Mouse (Mus musculus) small intestine, adult 2 months (tissue): ENCODE measurements around the gene Vav2. TPM values are rescaled to one million over a fixed set of nuclear protein-coding genes. Genes with fewer than 3 reads are reported as not detected.

ENCODE experiments used
- H3K27ac ChIP-seq: fragments of 200-500 bp; 2 replicates; pipeline ENCODE4 v1.5.1; 2012; ENCODE audit warnings: low read depth, low read length, control low read depth, inconsistent platforms; ENCODE audit not compliant: insufficient read depth
- H3K27me3 ChIP-seq: fragments of 200-500 bp; 2 replicates; pipeline ENCODE4 v1.6.1; 2012; ENCODE audit warnings: mild to moderate bottlenecking, moderate library complexity, low read length, inconsistent platforms; ENCODE audit not compliant: control insufficient read depth, insufficient read depth
- H3K36me3 ChIP-seq: fragments of 200-500 bp; 2 replicates; pipeline ENCODE4 v1.6.1; 2012; ENCODE audit warnings: mild to moderate bottlenecking, low read length, control low read depth, inconsistent platforms; ENCODE audit not compliant: control insufficient read depth, insufficient read depth
- H3K4me1 ChIP-seq: fragments of 200-500 bp; 2 replicates; pipeline ENCODE4 v1.6.1; 2012; ENCODE audit warnings: low read length, inconsistent platforms, mixed read lengths; ENCODE audit not compliant: control insufficient read depth, insufficient read depth, insufficient read length
- H3K4me3 ChIP-seq: fragments of 200-500 bp; 2 replicates; pipeline ENCODE4 v1.5.1; 2012; ENCODE audit warnings: low read depth, mild to moderate bottlenecking, control low read depth, inconsistent platforms, low read length, moderate library complexity
- CTCF ChIP-seq: fragments of 200-500 bp; IDR thresholded peaks from 2 replicates; pipeline ENCODE4 v1.5.1; 2012; ENCODE audit warnings: low read depth, mild to moderate bottlenecking, control low read depth, inconsistent platforms, low read length, moderate library complexity, mixed read lengths; ENCODE audit not compliant: insufficient replicate concordance, insufficient read length; ENCODE audit errors: extremely low read depth
- POLR2A ChIP-seq: fragments of 200-500 bp; IDR thresholded peaks from 2 replicates; pipeline ENCODE4 v1.6.1; 2012; ENCODE audit warnings: low read depth, mild to moderate bottlenecking, control low read depth, inconsistent platforms, low read length, moderate library complexity
- WGBS: fragments of 180-500 bp; shearing (Covaris S2); methylation state at CpG from one replicate; pipeline ENCODE4 v1.1.7; 2018; 5-methylcytosine and 5-hydroxymethylcytosine counted together
- polyA plus RNA-seq: library from polyadenylated mRNA; depleted of rRNA; stranded (reverse); fragments of >200 nt; gene quantifications from 2 replicates; pipeline ENCODE4 v1.2.3, GENCODE M21; 2012

Vav2 gene
- polyA plus RNA-seq, 1 experiment = 59.5 TPM

DNA sequence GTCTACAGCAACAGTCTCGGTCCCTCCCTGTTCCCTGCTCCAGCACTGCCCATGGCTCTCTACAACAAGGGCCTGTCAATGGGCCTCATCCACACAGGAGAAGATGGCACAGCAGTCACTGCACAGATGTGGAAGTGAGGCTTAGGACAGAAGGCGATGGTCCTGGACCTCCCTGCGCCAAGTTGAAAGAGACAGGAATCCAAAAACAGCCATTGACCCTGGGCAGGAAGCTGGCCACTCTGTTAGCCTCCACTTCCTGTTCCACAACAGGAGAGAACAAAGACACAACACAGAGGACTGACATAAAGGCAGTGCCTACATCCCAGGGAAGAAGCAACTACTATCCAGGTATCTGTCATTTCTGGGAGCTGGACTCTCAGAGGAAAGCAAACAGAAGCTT, 45.6 kb downstream of the Vav2 start:
- 0 out of 2 replicates have a peak overlapping the region, but pooled peaks have one; percentile 33 for H3K27ac ChIP-seq
- WGBS = 84% methylated on average over 3 of the region's 3 CpGs
- H3K4me3 ChIP-seq = no peak overlapping the region
- H3K27me3 ChIP-seq = no peaks in the 10 kb centered on the region
- no peak for TF ChIP-seq CTCF
- no peak for TF ChIP-seq POLR2A
- peaks cover 5% of the 10 kb centered on the region; the same call in 1 of the 2 replicates for H3K36me3 ChIP-seq
- peaks cover 8% of the 10 kb centered on the region; the same call in 1 of the 2 replicates for H3K4me1 ChIP-seq

- no peak for TF ChIP-seq CTCF
- no peak for TF ChIP-seq POLR2A
- Histone ChIP-seq H3K27me3 (no peaks in the 10 kb centered on the region), H3K36me3 (no peaks in the 10 kb centered on the region), H3K4me1 (peaks cover 8% of the 10 kb centered on the region; the same call in 1 of the 2 replicates), H3K4me3 (no peak overlapping the region), H3K27ac (no peak overlapping the region)
- whole genome bisulfite sequencing = 55% methylated on average over 4 of the region's 4 CpGs
Measured at GRCm38 (mm10) chr2:27377876-27378275, 49.0 kb downstream of the Vav2 start.

DNA sequence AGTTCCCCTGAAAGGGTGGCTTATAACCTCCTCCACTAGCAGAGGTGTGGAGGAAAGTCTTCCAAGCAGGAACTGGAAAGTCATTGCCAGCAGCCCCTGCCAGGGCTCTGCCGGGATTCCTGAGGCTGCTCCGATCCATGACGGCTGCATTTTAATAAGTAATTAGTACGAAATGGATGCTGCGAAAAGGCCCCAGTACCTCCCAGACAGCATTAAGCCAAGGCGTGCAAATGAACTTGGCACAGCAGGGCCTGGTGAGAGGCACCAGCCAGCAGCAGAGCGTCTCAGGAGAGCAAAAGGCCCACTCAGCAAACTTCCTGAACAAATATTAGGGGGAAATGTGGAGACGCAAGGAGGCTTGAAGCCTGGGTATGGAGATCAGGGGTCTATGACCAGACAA, 49.7 kb downstream of the Vav2 start:
- no peaks in the 10 kb centered on the region for H3K27me3 ChIP-seq
- H3K27ac ChIP-seq = no peak overlapping the region
- TF ChIP-seq CTCF (no peak), POLR2A (no peak)
- no peak overlapping the region for H3K4me3 ChIP-seq
- WGBS = 86% methylated on average over 8 of the region's 8 CpGs
- no peaks in the 10 kb centered on the region for H3K36me3 ChIP-seq
- peaks cover 8% of the 10 kb centered on the region; the same call in 1 of the 2 replicates for H3K4me1 ChIP-seq

GRCm38 (mm10) chr2:27375141-27375540, 51.7 kb downstream of the Vav2 start:
- TF ChIP-seq CTCF = no peak
- TF ChIP-seq POLR2A = no peak
- peaks cover 13% of the 10 kb centered on the region for H3K4me1 ChIP-seq

GRCm38 (mm10) chr2:27373349-27373748, 53.5 kb downstream of the Vav2 start:
- no peaks in the 10 kb centered on the region for H3K36me3 ChIP-seq
- H3K27ac ChIP-seq = no peak overlapping the region
- 43% methylated on average over 12 of the region's 12 CpGs for WGBS
- peaks cover 21% of the 10 kb centered on the region for H3K4me1 ChIP-seq
- no peaks in the 10 kb centered on the region for H3K27me3 ChIP-seq
- TF ChIP-seq POLR2A = no peak
- TF ChIP-seq CTCF = no peak
- H3K4me3 ChIP-seq = no peak overlapping the region

More at GRCm38 (mm10) chr2:27375141-27375540, 51.7 kb downstream of the Vav2 start:
- H3K27ac ChIP-seq = no peak overlapping the region
- no peaks in the 10 kb centered on the region for H3K36me3 ChIP-seq
- no peak overlapping the region for H3K4me3 ChIP-seq
- WGBS = 61% methylated on average over 3 of the region's 3 CpGs
- no peaks in the 10 kb centered on the region for H3K27me3 ChIP-seq

- Histone ChIP-seq H3K4me1 (peaks cover 21% of the 10 kb centered on the region), H3K36me3 (no peaks in the 10 kb centered on the region), H3K4me3 (no peak overlapping the region), H3K27ac (peak overlapping the region; percentile 71), H3K27me3 (no peaks in the 10 kb centered on the region)
- TF ChIP-seq POLR2A (no peak), CTCF (no peak)
- 31% methylated on average over 2 of the region's 2 CpGs for WGBS
Measured at GRCm38 (mm10) chr2:27371450-27371849, 55.4 kb downstream of the Vav2 start.

- no peak for TF ChIP-seq POLR2A
- no peak for TF ChIP-seq CTCF
- Histone ChIP-seq H3K36me3 (no peaks in the 10 kb centered on the region), H3K4me1 (peaks cover 21% of the 10 kb centered on the region), H3K27ac (0 out of 2 replicates have a peak overlapping the region, but pooled peaks have one; percentile 2), H3K4me3 (no peak overlapping the region), H3K27me3 (no peaks in the 10 kb centered on the region)
- WGBS = 40% methylated on average over 8 of the region's 8 CpGs
Measured at GRCm38 (mm10) chr2:27368980-27369379, 57.9 kb downstream of the Vav2 start.

GRCm38 (mm10) chr2:27365296-27365695, 61.5 kb downstream of the Vav2 start:
- H3K27me3 ChIP-seq = no peaks in the 10 kb centered on the region
- H3K27ac ChIP-seq = no peak overlapping the region
- peaks cover 7% of the 10 kb centered on the region for H3K4me1 ChIP-seq
- whole genome bisulfite sequencing = 40% methylated on average over 4 of the region's 4 CpGs
- no peaks in the 10 kb centered on the region for H3K36me3 ChIP-seq
- TF ChIP-seq CTCF (no peak), POLR2A (no peak)
- no peak overlapping the region for H3K4me3 ChIP-seq
